Mouse (Mus musculus) neural tube, embryonic 11.5 days (tissue): ENCODE results near the gene Jarid2. TPM values are rescaled to one million over a fixed set of nuclear protein-coding genes. Genes with fewer than 3 reads are reported as not detected.

Source experiments
- ATAC-seq: fragments of 200-750 bp; cut with Nextera tagmentation; 2 replicates; pipeline ENCODE4 v1.8.0; 2017; ENCODE audit warnings: moderate number of reproducible peaks, mild to moderate bottlenecking, moderate TSS enrichment, moderate library complexity; ENCODE audit not compliant: insufficient read depth, low FRiP score, low TSS enrichment
- DNase-seq: peaks from one replicate; pipeline ENCODE4 v3.0.0-alpha.2; 2015; ENCODE audit warnings: low spot score
- H3K27ac ChIP-seq: fragments of 300-500 bp; sonication (generic); 2 replicates; pipeline ENCODE4 v1.5.1; 2014; ENCODE audit warnings: low read depth, mild to moderate bottlenecking, low read length
- H3K27me3 ChIP-seq: fragments of 300-500 bp; sonication (generic); 2 replicates; pipeline ENCODE4 v1.6.1; 2014; ENCODE audit warnings: mild to moderate bottlenecking, low read length, mixed read lengths; ENCODE audit not compliant: control insufficient read depth, insufficient read depth
- H3K36me3 ChIP-seq: fragments of 300-500 bp; sonication (generic); 2 replicates; pipeline ENCODE4 v1.6.1; 2014; ENCODE audit warnings: mild to moderate bottlenecking, low read length, moderate library complexity, mixed read lengths; ENCODE audit not compliant: control insufficient read depth, insufficient read depth
- H3K4me1 ChIP-seq: fragments of 300-500 bp; sonication (generic); 2 replicates; pipeline ENCODE4 v1.6.1; 2014; ENCODE audit warnings: low read length, mixed read lengths; ENCODE audit not compliant: control insufficient read depth, insufficient read depth
- H3K4me2 ChIP-seq: fragments of 300-500 bp; sonication (generic); 2 replicates; pipeline ENCODE4 v1.6.1; 2014; ENCODE audit warnings: low read depth, mild to moderate bottlenecking, moderate library complexity
- H3K4me3 ChIP-seq: fragments of 300-500 bp; sonication (generic); 2 replicates; pipeline ENCODE4 v1.5.1; 2014; ENCODE audit warnings: low read depth, low read length
- H3K9ac ChIP-seq: fragments of 300-500 bp; sonication (generic); 2 replicates; pipeline ENCODE4 v1.6.1; 2014; ENCODE audit warnings: mild to moderate bottlenecking, low read length
- H3K9me3 ChIP-seq: fragments of 300-500 bp; sonication (generic); 2 replicates; pipeline ENCODE4 v1.6.1; 2016; ENCODE audit warnings: low read length; ENCODE audit not compliant: control insufficient read depth
- WGBS: fragments of 180-500 bp; shearing (Covaris S2); extraction: QIAGEN DNeasy Blood & Tissue Kit; methylation state at CpG from one replicate; pipeline ENCODE4 v1.1.7; 2014; 5-methylcytosine and 5-hydroxymethylcytosine counted together
- polyA plus RNA-seq: library from polyadenylated mRNA; unstranded; fragments of >200 nt; fragmentation: Nextera tagmentation; extraction: Ambion mirVana; gene quantifications from 2 replicates; pipeline ENCODE4 v1.2.1, GENCODE M21; 2014

The Jarid2 gene
- 45.5 and 47.9 TPM in 2 replicates for polyA plus RNA-seq

- no peaks in the 10 kb centered on the region for H3K36me3 ChIP-seq
- peaks cover 11% of the 10 kb centered on the region for H3K4me1 ChIP-seq
- 2% methylated on average over 31 of the region's 31 CpGs for WGBS
- H3K9ac ChIP-seq = peak within 1 kb of the TSS; percentile 84
- peak within 1 kb of the TSS; percentile 72 for H3K4me3 ChIP-seq
- no peaks in the 10 kb centered on the region for H3K9me3 ChIP-seq
- no peaks in the 10 kb centered on the region for H3K27me3 ChIP-seq
- H3K4me2 ChIP-seq = peak within 1 kb of the TSS; percentile 97
- peak within 1 kb of the TSS; percentile 76 for H3K27ac ChIP-seq
- ATAC-seq (no peak), DNase-seq (peak; percentile 62)
Observed at GRCm38 (mm10) chr13:44729424-44729971, at the start of gene Jarid2. TSS of gene Jarid2 (plus strand) at chr13:44729474.

DNA sequence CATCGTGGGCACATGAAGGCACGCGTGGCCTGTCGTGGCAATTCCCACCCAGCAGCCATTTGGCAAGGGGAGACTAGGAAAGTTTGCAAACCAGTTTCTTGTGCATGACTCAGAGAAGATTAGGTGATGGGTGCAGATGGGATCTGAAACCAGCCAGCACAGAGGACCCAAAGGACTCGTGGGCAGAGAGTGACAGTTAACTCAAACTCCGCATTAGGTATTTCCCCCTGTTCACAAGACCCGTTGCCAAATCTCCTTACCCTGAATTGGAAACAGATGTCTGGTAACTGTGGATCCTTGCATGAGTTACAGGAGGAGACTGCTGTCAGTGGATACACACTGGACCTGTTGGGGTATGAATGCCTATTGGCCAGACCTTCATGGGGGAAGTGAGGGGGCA lies 48.2 kb upstream of the Jarid2 start:
- no peak for DNase-seq
- no peak overlapping the region for H3K9ac ChIP-seq
- H3K9me3 ChIP-seq = no peaks in the 10 kb centered on the region
- ATAC-seq = no peak
- 75% methylated on average over 7 of the region's 7 CpGs for WGBS
- H3K27me3 ChIP-seq = no peaks in the 10 kb centered on the region
- H3K4me2 ChIP-seq = no peak overlapping the region
- H3K4me1 ChIP-seq = no peaks in the 10 kb centered on the region
- H3K27ac ChIP-seq = no peak overlapping the region
- H3K4me3 ChIP-seq = no peak overlapping the region
- no peaks in the 10 kb centered on the region for H3K36me3 ChIP-seq

DNA sequence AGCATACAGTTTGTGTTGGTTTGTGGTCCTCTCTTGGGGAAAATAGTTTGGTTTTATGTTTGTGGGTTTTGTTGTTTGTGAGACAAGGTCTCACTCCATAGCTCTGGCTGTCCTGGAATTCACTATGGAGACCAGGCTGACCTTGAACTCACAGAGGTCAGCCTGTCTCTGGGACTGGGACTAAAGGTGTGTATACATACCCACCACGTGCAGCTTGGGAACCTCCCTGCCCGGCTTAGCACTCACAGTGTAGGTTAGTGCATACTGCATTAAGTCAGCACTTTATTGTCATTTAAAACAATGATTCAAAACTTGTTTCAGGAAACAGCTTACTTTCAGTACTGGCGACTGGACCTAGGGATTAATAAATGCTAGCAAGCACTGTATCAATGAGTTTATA lies 41.1 kb upstream of the Jarid2 start:
- no peak overlapping the region for H3K27ac ChIP-seq
- no peak overlapping the region for H3K4me2 ChIP-seq
- H3K27me3 ChIP-seq = no peaks in the 10 kb centered on the region
- no peak overlapping the region for H3K9ac ChIP-seq
- ATAC-seq (no peak), DNase-seq (no peak)
- H3K36me3 ChIP-seq = no peaks in the 10 kb centered on the region
- no peaks in the 10 kb centered on the region for H3K9me3 ChIP-seq
- H3K4me3 ChIP-seq = no peak overlapping the region
- WGBS = 77% methylated on average over 3 of the region's 3 CpGs
- H3K4me1 ChIP-seq = no peaks in the 10 kb centered on the region

GRCm38 (mm10) chr13:44697628-44698027 lies 31.6 kb upstream of the Jarid2 start:
- H3K9ac ChIP-seq = no peak overlapping the region
- H3K9me3 ChIP-seq = no peaks in the 10 kb centered on the region
- H3K4me3 ChIP-seq = no peak overlapping the region
- no peaks in the 10 kb centered on the region for H3K27me3 ChIP-seq
- H3K4me2 ChIP-seq = no peak overlapping the region
- ATAC-seq = no peak
- no peak for DNase-seq
- WGBS = 86% methylated on average over 10 of the region's 10 CpGs
- no peaks in the 10 kb centered on the region for H3K4me1 ChIP-seq
- H3K36me3 ChIP-seq = no peaks in the 10 kb centered on the region
- no peak overlapping the region for H3K27ac ChIP-seq

- H3K4me3 ChIP-seq = no peak overlapping the region
- 82% methylated on average over 15 of the region's 15 CpGs for WGBS
- ATAC-seq (no peak), DNase-seq (no peak)
- H3K4me1 ChIP-seq = 0 out of 2 replicates have a peak, but pooled peaks cover 2% of the 10 kb centered on the region
- no peak overlapping the region for H3K9ac ChIP-seq
- H3K36me3 ChIP-seq = no peaks in the 10 kb centered on the region
- no peak overlapping the region for H3K27ac ChIP-seq
- no peak overlapping the region for H3K4me2 ChIP-seq
- no peaks in the 10 kb centered on the region for H3K27me3 ChIP-seq
- H3K9me3 ChIP-seq = no peaks in the 10 kb centered on the region
Observed at GRCm38 (mm10) chr13:44704036-44704801, 25.1 kb upstream of the Jarid2 start.

- no peak overlapping the region for H3K27ac ChIP-seq
- H3K4me3 ChIP-seq = no peak overlapping the region
- ATAC-seq = no peak
- 0 out of 2 replicates have a peak, but pooled peaks cover 2% of the 10 kb centered on the region for H3K4me1 ChIP-seq
- H3K27me3 ChIP-seq = no peaks in the 10 kb centered on the region
- H3K36me3 ChIP-seq = no peaks in the 10 kb centered on the region
- DNase-seq = no peak
- no peaks in the 10 kb centered on the region for H3K9me3 ChIP-seq
- no peak overlapping the region for H3K9ac ChIP-seq
- WGBS = 21% methylated on average over 14 of the region's 14 CpGs
- H3K4me2 ChIP-seq = no peak overlapping the region
Observed at GRCm38 (mm10) chr13:44705031-44705742, 24.1 kb upstream of the Jarid2 start.

DNA sequence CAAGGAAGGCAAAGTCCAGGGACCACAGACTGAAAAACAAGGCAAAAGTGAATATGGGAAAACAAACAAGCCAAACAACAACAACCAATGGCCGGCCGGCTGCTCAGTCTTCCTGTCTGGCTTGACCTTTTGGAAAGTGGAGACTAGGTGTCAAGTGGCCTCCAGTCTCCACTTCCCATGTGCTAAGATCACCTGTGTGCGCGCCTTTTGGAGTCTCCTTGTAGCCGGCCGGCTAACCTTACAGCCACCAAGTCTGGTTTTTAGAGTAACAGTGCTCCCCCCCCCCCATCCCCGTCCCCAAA lies 23.6 kb upstream of the Jarid2 start:
- no peak overlapping the region for H3K4me2 ChIP-seq
- WGBS = 28% methylated on average over 7 of the region's 7 CpGs
- no peaks in the 10 kb centered on the region for H3K27me3 ChIP-seq
- H3K9me3 ChIP-seq = no peaks in the 10 kb centered on the region
- no peak overlapping the region for H3K4me3 ChIP-seq
- DNase-seq (no peak), ATAC-seq (no peak)
- no peak overlapping the region for H3K9ac ChIP-seq
- no peak overlapping the region for H3K27ac ChIP-seq
- 0 out of 2 replicates have a peak, but pooled peaks cover 2% of the 10 kb centered on the region for H3K4me1 ChIP-seq
- H3K36me3 ChIP-seq = no peaks in the 10 kb centered on the region

DNA sequence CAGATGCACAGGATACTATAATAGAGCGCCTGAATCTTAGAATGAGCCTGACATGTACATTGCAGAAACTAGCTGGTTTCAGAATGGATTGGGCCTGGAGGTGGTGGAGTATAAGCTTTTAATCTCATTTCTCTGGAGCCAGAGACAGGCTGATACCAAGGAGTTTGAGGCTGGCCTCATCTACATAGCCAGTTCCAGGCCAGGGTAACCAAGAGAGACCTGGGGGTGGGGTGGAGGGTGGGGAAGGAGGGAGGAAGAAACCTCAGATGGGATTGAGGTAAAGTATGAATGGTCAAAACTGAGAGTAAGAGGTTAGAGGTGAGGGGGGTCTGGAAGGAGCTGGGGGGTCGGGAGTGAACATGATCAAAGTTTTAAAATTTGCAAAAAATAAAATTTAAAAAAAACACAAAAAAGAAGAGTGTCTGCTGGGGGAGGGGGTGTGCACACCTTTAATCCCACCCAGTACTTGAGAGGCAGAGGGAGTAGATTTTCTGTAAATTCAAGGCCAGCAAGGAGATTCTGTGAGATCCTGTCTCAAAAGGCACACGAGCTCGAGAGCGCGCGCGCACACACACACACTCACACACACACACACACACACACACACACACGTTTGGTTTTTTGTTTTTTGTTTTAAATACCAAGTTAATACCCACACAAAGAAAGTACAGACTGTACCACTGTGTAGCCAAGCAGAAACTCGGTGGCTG lies 22.9 kb upstream of the Jarid2 start:
- no peak overlapping the region for H3K4me2 ChIP-seq
- H3K9me3 ChIP-seq = no peaks in the 10 kb centered on the region
- ATAC-seq (no peak), DNase-seq (no peak)
- no peaks in the 10 kb centered on the region for H3K27me3 ChIP-seq
- H3K36me3 ChIP-seq = no peaks in the 10 kb centered on the region
- 0 out of 2 replicates have a peak, but pooled peaks cover 2% of the 10 kb centered on the region for H3K4me1 ChIP-seq
- H3K27ac ChIP-seq = no peak overlapping the region
- 76% methylated on average over 10 of the region's 10 CpGs for WGBS
- H3K9ac ChIP-seq = no peak overlapping the region
- H3K4me3 ChIP-seq = no peak overlapping the region
